Mouse (Mus musculus): Measurements from ENCODE around the gene Stk32b. TPM values are rescaled to one million over a fixed set of nuclear protein-coding genes. Genes with fewer than 3 reads are reported as not detected.

The Stk32b gene
- total RNA-seq, 2 experiments from 2014 or later = 0.25 to 0.31 TPM

GRCm38 (mm10) chr5:37535227-37535626, 181.7 kb downstream of the Stk32b start:
- no peak for DNase-seq (ENCODE audit: low spot score in 2 of 2)

GRCm38 (mm10) chr5:37525363-37525762, 191.6 kb downstream of the Stk32b start:
- DNase-seq (ENCODE audit: low spot score in 2 of 2) = no peak

GRCm38 (mm10) chr5:37520441-37520840, 196.5 kb downstream of the Stk32b start:
- DNase-seq (ENCODE audit: low spot score in 2 of 2) = no peak

- DNase-seq (ENCODE audit: low spot score in 2 of 2) = no peak
Measured at GRCm38 (mm10) chr5:37512479-37512878, 204.5 kb downstream of the Stk32b start.

- no peak for DNase-seq (ENCODE audit: low spot score in 2 of 2)
Measured at GRCm38 (mm10) chr5:37506880-37507519, 210.0 kb downstream of the Stk32b start.

GRCm38 (mm10) chr5:37494984-37495476, 221.9 kb downstream of the Stk32b start:
- DNase-seq (ENCODE audit: low spot score in 2 of 2) = no peak

GRCm38 (mm10) chr5:37472025-37472608, 244.9 kb downstream of the Stk32b start:
- DNase-seq (ENCODE audit: low spot score in 2 of 2) = no peak

GRCm38 (mm10) chr5:37471584-37471983, 245.4 kb downstream of the Stk32b start:
- DNase-seq (ENCODE audit: low spot score in 2 of 2) = no peak

- no peak for DNase-seq (ENCODE audit: low spot score in 2 of 2)
Measured at GRCm38 (mm10) chr5:37469031-37469430, 247.9 kb downstream of the Stk32b start.

GRCm38 (mm10) chr5:37467646-37468045, 249.3 kb downstream of the Stk32b start:
- DNase-seq (ENCODE audit: low spot score in 2 of 2) = no peak

GRCm38 (mm10) chr5:37465461-37465860, 251.5 kb downstream of the Stk32b start:
- no peak for DNase-seq (ENCODE audit: low spot score in 2 of 2)

- no peak for DNase-seq (ENCODE audit: low spot score in 2 of 2)
Measured at GRCm38 (mm10) chr5:37458236-37458635, 258.7 kb downstream of the Stk32b start.

- DNase-seq (ENCODE audit: low spot score in 2 of 2) = no peak
Measured at GRCm38 (mm10) chr5:37457831-37458230, 259.1 kb downstream of the Stk32b start.

GRCm38 (mm10) chr5:37457191-37457590, 259.8 kb downstream of the Stk32b start:
- no peak for DNase-seq (ENCODE audit: low spot score in 2 of 2)

GRCm38 (mm10) chr5:37456590-37456989, 260.4 kb downstream of the Stk32b start:
- DNase-seq (ENCODE audit: low spot score in 2 of 2) = no peak

- DNase-seq (ENCODE audit: low spot score in 2 of 2) = no peak
Measured at GRCm38 (mm10) chr5:37447546-37447945, 269.4 kb downstream of the Stk32b start.

- DNase-seq (ENCODE audit: low spot score in 2 of 2) = no peak
Measured at GRCm38 (mm10) chr5:37442767-37443166, 274.2 kb downstream of the Stk32b start.

GRCm38 (mm10) chr5:37435417-37435816, 281.6 kb downstream of the Stk32b start:
- DNase-seq (ENCODE audit: low spot score in 2 of 2) = no peak

GRCm38 (mm10) chr5:37427210-37427609, 289.8 kb downstream of the Stk32b start:
- DNase-seq (ENCODE audit: low spot score in 2 of 2) = no peak

- no peak for DNase-seq (ENCODE audit: low spot score in 2 of 2)
Measured at GRCm38 (mm10) chr5:37419028-37419427, 297.9 kb downstream of the Stk32b start.

All from gastrocnemius, postnatal 4 days (tissue).